Mouse (Mus musculus): ENCODE data around the gene Pisd.

DNA sequence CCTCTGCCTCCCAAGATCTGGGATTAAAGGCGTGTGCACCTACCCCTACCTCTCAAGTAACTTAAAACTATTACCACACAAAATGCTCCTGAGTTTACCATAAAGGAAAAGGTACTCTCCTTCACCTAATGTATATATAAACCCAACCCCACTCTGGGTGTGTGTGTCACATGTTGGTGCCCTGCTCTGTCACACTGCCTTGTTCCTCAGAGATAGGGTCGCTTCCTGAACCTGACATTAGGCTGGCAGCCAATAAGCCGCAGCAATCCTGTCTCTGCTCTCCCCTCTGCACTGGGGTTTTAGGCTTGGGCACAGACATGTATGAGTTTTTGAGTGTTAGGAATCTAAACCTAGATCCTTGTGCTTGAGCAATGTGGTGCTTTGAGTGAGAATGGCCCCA is 7.3 kb downstream of the Pisd start:
- no peak for TF ChIP-seq CTCF (IDR thresholded peaks at IDR 0.05; ENCODE audit: extremely low read depth, insufficient read length, insufficient replicate concordance, low read depth, low read length)
- no peak for TF ChIP-seq POLR2A (IDR thresholded peaks at IDR 0.05; ENCODE audit: low read depth, low read length)
